Mouse (Mus musculus): ENCODE measurements around the gene Gm11111.

DNA sequence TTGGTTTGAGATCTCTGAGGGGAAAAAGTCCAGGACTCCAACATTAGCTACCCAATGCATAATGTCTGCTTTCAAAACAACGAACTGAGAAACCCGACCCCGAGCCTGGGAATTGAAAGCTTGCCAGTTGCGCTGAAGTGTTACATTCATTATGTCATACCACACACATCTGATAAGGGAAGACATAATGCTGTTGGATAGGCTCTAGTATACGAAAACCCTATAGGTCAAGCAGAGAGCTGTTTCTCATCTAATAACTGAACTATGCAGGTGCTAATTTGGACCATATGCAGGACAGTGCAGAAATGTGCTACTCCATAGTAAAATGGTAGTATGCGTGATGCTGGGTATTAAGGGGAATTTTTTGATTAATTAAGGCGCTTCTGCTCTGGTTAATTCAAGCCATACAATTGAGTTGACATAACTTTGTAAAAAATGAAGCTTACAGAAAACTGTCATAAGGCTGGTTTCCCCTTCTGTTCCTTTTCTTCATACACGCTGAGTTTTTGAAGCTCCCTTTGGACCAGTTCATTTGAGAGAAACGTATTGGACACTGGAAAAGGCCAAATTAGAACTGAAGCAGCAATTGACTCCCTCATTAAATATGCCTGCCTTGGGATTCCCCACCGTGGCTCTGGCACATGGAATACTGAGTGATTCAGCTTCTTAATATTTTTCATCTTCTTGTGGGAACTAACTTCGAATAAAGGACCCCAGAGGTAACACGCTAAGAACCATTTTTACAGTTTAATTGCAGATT lies 22.4 kb downstream of the Gm11111 start:
- no peak for TF ChIP-seq CTCF (IDR thresholded peaks at IDR 0.05; ENCODE audit: low read depth, low read length)
- TF ChIP-seq POLR2A (IDR thresholded peaks at IDR 0.05; ENCODE audit: borderline replicate concordance, low read depth, low read length), result no peak

Data from bone marrow macrophage, adult 2 months (primary cell).